Comparison of ENCODE assay signal across 15 mouse cellular contexts in the genomic region with DNA sequence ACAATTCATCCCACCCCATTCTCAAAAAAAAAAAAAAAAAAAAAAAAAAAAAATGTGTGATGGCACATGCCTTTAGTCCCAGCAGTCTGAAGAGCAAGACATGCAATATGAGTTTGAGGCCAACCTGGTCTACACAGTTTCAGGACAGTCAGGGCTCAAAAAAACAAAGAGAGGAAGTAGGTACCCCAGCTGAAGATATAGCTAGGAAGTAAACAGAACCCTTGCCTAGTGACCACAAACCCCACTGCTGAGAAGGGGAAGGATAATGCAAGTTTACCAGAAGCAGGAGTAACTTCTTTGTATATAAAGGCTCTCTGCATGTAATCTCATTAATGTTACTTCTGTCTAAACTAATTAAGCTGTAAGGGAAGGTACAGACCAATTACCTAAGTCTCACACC. TPM values are rescaled to one million over a fixed set of nuclear protein-coding genes. Genes with fewer than 3 reads are reported as not detected.
DNase-seq lines count a peak whose midpoint lies in the region; ATAC-seq and TF ChIP-seq lines count a peak whose summit lies in the region.
"Had no signal": no experiment of that assay in that cellular context is flagged by ENCODE, and none has a peak within 500 bp of the region (broad histone marks: within the 10 kb centered on the region; RNA-seq: fewer than 3 reads in every experiment).

No protein-coding gene starts in this region.

- no peak overlapping the region for H3K4me3 ChIP-seq in G1E (ENCODE audit: low read depth, low read length)
- H3K4me3 ChIP-seq: hindbrain, embryonic 13.5 days; left cerebral cortex, adult 2 months; limb, embryonic 15.5 days; midbrain, embryonic 15.5 days had no signal

- 0 out of 2 replicates have a peak, but pooled peaks have one; percentile 16 for ATAC-seq in G1E (ENCODE audit: extremely low read depth, insufficient number of reproducible peaks, low FRiP score, poor library complexity, severe bottlenecking)
- ATAC-seq in hematopoietic stem cell, adult 5-6 weeks (replicated peaks in 1 of 2; ENCODE audit: insufficient read depth in 1 of 2, low FRiP score in 2 of 2, low TSS enrichment in 1 of 2, low read depth in 1 of 2, poor library complexity in 2 of 2, severe bottlenecking in 2 of 2) = peak; percentile 58 to 63
- ATAC-seq in megakaryocyte-erythroid progenitor cell, adult 5-6 weeks (replicated peaks; ENCODE audit: low FRiP score, low TSS enrichment, poor library complexity, severe bottlenecking) = no peak
- ATAC-seq: forebrain, embryonic 14.5 days; midbrain, embryonic 15.5 days; Patski had no signal

- DNase-seq in retina, adult 2 months (ENCODE audit: low read depth, low spot score) = peak; percentile 46
- DNase-seq in retina, embryonic 14.5 days (ENCODE audit: low spot score) = no peak
- DNase-seq in G1E (ENCODE audit: low spot score) = peak; percentile 28
- DNase-seq in skeletal muscle tissue, adult 2 months (ENCODE audit: low read depth, low spot score) = peak; percentile 32
- DNase-seq in adipocyte (ENCODE audit: low spot score) = no peak
- DNase-seq: cerebellum, postnatal 10 days; kidney, postnatal 14 days had no signal

- no peaks in the 10 kb centered on the region for H3K9me3 ChIP-seq in G1E (replicated peaks)
- H3K9me3 ChIP-seq: hindbrain, embryonic 13.5 days; limb, embryonic 15.5 days; midbrain, embryonic 15.5 days had no signal

- H3K4me1 ChIP-seq in G1E (ENCODE audit: insufficient read depth, low read depth, low read length) = peaks cover 90% of the 10 kb centered on the region

- no peak for TF ChIP-seq CTCF in G1E (IDR thresholded peaks at IDR 0.05; ENCODE audit: low read depth, low read length)

- no peaks in the 10 kb centered on the region for H3K27me3 ChIP-seq in G1E (ENCODE audit: insufficient read depth, low read length)
- H3K27me3 ChIP-seq: hindbrain, embryonic 13.5 days; limb, embryonic 15.5 days; midbrain, embryonic 15.5 days; Patski had no signal

- peaks cover 41% of the 10 kb centered on the region for H3K36me3 ChIP-seq in G1E (replicated peaks)
- H3K36me3 ChIP-seq: hindbrain, embryonic 13.5 days; limb, embryonic 15.5 days; midbrain, embryonic 15.5 days had no signal

RNA-seq across cellular contexts. Expression of a gene that starts 9.3 kb away (rescaled TPM):
- total RNA-seq in G1E (2014; fragmentation: Nextera tagmentation) (115 and 128 TPM in 2 replicates), G1E (2017) (51.5 and 57.3 TPM in 2 replicates)
- polyA plus RNA-seq in G1E (2012) = 90.7 and 96.3 TPM in 2 replicates
- 99.2 and 109 TPM in 2 replicates for total RNA-seq in hematopoietic stem cell, adult 5-6 weeks (2017)
- total RNA-seq in megakaryocyte-erythroid progenitor cell, adult 5-6 weeks (2014; fragmentation: Nextera tagmentation) = 97.9 and 99.4 TPM in 2 replicates
- 57.1 and 57.3 TPM in 2 replicates for total RNA-seq in megakaryocyte-erythroid progenitor cell, adult 5-6 weeks (2017)

RNA-seq across cellular contexts. Expression of a gene that starts 30.0 kb away (rescaled TPM):
- total RNA-seq in G1E (2014; fragmentation: Nextera tagmentation) = 11.7 and 14.2 TPM in 2 replicates
- total RNA-seq in G1E (2017) = 36.7 and 40.2 TPM in 2 replicates
- polyA plus RNA-seq in G1E (2012) = 20.9 and 22.6 TPM in 2 replicates
- 68.5 and 76.3 TPM in 2 replicates for total RNA-seq in hematopoietic stem cell, adult 5-6 weeks (2017)
- total RNA-seq in megakaryocyte-erythroid progenitor cell, adult 5-6 weeks (2014; fragmentation: Nextera tagmentation) = 89.0 and 94.3 TPM in 2 replicates
- 60.1 and 68.2 TPM in 2 replicates for total RNA-seq in megakaryocyte-erythroid progenitor cell, adult 5-6 weeks (2017)

Comparison
In these comparisons a context has a peak if more than half of its experiments do, and no peak if none do; other contexts are left out.
1. DNase-seq: peak in retina, adult 2 months (single experiment), G1E (single experiment) and skeletal muscle tissue, adult 2 months (single experiment); none in retina, embryonic 14.5 days (single experiment) and adipocyte (single experiment).